ENCODE assay signal across 8 mouse cellular contexts in the genomic region with DNA sequence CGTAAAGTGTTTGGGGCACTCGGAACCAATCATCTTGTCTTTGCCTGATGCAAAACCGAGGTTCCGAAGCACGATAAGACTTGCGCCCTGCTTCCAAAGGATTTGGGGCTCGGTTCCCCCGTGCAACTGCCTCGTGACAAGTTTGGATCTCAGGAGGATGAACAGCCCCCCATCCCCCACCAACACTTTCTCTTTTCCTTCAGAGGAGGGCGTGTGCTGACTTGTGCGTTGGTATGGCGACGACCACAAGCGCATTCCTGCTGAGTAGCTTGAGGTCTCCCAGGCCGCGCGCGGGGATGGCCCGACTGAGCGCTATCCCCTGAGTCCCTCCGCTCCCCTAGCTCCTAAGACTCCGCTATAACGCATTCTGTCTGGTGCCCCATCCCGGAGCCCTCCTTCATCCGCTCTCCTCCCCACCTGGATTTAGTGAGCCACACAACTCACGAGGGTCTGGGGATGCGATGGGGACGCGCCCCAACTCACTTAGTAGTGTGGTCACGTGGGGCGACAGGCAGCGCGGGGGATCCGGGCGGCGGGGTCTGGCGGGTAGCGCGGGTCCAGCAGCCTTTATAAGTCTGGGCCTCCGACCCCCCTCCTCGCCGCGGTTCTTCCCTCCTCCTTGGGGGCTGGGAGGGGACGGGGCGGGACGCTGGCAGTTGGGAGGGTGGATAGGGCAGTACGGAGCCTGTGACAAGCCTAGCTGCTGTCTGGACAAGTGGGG. TPM values are rescaled to one million over a fixed set of nuclear protein-coding genes. Genes with fewer than 3 reads are reported as not detected.
DNase-seq lines count a peak whose midpoint lies in the region; ATAC-seq and TF ChIP-seq lines count a peak whose summit lies in the region.

Gene Pltp (minus strand): TSS at position 611 of the 721 bp plus-strand sequence.

- no peak for TF ChIP-seq CTCF in layer of hippocampus, adult 2 months (conservative IDR thresholded peaks at IDR 0.05)

- H3K4me1 ChIP-seq in hindbrain, embryonic 13.5 days (replicated peaks), result peaks cover 32% of the 10 kb centered on the region
- H3K4me1 ChIP-seq in limb, embryonic 10.5 days, result peaks cover 43% of the 10 kb centered on the region

- H3K9ac ChIP-seq in hindbrain, embryonic 13.5 days, result peak within 1 kb of the TSS; percentile 63

- no peak for DNase-seq in layer of hippocampus, adult 2 months (ENCODE audit: low spot score in 2 of 2)
- no peak for DNase-seq in layer of hippocampus, adult 11-12 months (ENCODE audit: low spot score)
- peak; percentile 41 for DNase-seq in adrenal gland, postnatal 25 days
- DNase-seq in forelimb bud, embryonic 11.5 days (ENCODE audit: low read depth, low spot score), result peak; percentile 63
- DNase-seq in limb, embryonic 10.5 days (ENCODE audit: low spot score), result peak; percentile 74
- DNase-seq in mesoderm, embryonic 11.5 days (ENCODE audit: low read depth, low spot score), result peak; percentile 73
- peak; percentile 78 for DNase-seq in testis, postnatal 10 days (ENCODE audit: low spot score)

- H3K27me3 ChIP-seq in hindbrain, embryonic 13.5 days, result peaks cover 59% of the 10 kb centered on the region
- H3K27me3 ChIP-seq in limb, embryonic 10.5 days (ENCODE audit: low read depth, poor library complexity, severe bottlenecking), result peaks cover 71% of the 10 kb centered on the region

- WGBS in hindbrain, embryonic 13.5 days, result under 1% methylated on average over 44 of the region's 47 CpGs
- WGBS in limb, embryonic 10.5 days, result under 1% methylated on average over 47 of the region's 47 CpGs

- H3K36me3 ChIP-seq in hindbrain, embryonic 13.5 days, result no peaks in the 10 kb centered on the region
- no peaks in the 10 kb centered on the region for H3K36me3 ChIP-seq in limb, embryonic 10.5 days

- peak within 1 kb of the TSS; percentile 65 for H3K27ac ChIP-seq in layer of hippocampus, adult 2 months
- peak within 1 kb of the TSS; percentile 58 for H3K27ac ChIP-seq in hindbrain, embryonic 13.5 days
- peak within 1 kb of the TSS; percentile 65 for H3K27ac ChIP-seq in limb, embryonic 10.5 days

- peak within 1 kb of the TSS; percentile 87 for H3K4me2 ChIP-seq in hindbrain, embryonic 13.5 days

- peak within 1 kb of the TSS; percentile 63 for H3K4me3 ChIP-seq in layer of hippocampus, adult 2 months
- peak within 1 kb of the TSS; percentile 49 for H3K4me3 ChIP-seq in hindbrain, embryonic 13.5 days
- H3K4me3 ChIP-seq in limb, embryonic 10.5 days, result peak within 1 kb of the TSS; percentile 67

- no peaks in the 10 kb centered on the region for H3K9me3 ChIP-seq in hindbrain, embryonic 13.5 days
- H3K9me3 ChIP-seq in limb, embryonic 10.5 days (replicated peaks), result no peaks in the 10 kb centered on the region

- ATAC-seq in hindbrain, embryonic 13.5 days (ENCODE audit: low FRiP score), result peak; percentile 86

RNA-seq across cellular contexts. Expression of gene Pltp, which starts in this region (rescaled TPM):
- 10 to 100 TPM; 67.4 to 86.9 TPM for total RNA-seq in layer of hippocampus, adult 2 months (2021)
- 12.7 and 16.2 TPM in 2 replicates for total RNA-seq in adrenal gland, postnatal 25 days (2021)
- 123 and 127 TPM in 2 replicates for polyA plus RNA-seq in hindbrain, embryonic 13.5 days (2015; fragmentation: Nextera tagmentation; extraction: Ambion mirVana)
- 20.2 and 24.9 TPM in 2 replicates for polyA plus RNA-seq in limb, embryonic 10.5 days (2016; fragmentation: Nextera tagmentation; extraction: Ambion mirVana)

Comparison
In these comparisons a context has a peak if more than half of its experiments do, and no peak if none do; other contexts are left out.
1. DNase-seq: peak in adrenal gland, postnatal 25 days (single experiment), forelimb bud, embryonic 11.5 days (single experiment), limb, embryonic 10.5 days (single experiment), mesoderm, embryonic 11.5 days (single experiment) and testis, postnatal 10 days (single experiment); none in layer of hippocampus, adult 2 months (0 of 2) and layer of hippocampus, adult 11-12 months (single experiment).
2. Peak in every context shown above with its lines, with median percentiles within 50 percentile points of each other: H3K27ac ChIP-seq and H3K4me3 ChIP-seq.